Mouse (Mus musculus): ENCODE measurements around the gene Serpinb6b.

The Serpinb6b gene

DNA sequence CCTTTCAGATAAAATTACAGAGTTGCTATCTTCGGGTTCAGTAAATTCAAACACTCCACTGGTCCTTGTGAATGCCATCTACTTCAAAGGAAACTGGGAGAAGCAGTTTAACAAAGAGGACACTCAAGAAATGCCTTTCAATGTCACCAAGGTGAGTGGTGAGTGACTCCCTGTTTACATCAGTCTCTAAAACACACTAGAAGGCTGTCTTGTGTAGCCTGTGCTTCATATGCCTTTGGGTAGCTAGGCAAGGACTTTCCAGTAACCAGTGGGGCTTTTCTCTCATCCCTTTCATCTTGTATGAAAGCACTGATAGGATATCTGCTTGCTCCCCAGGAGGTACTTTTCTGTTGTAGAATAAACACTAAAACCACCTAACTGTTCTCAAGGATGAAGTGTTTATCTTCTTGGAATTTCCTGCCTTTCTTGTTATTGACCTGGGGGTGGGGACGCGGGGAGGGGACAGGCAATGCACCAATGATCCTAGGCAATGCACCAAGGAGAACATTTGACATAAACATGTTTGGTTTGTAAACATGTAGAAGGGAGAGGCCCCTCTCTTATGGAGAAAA, 10.0 kb downstream of the Serpinb6b start:
- no peak for DNase-seq (ENCODE audit: low spot score)

- DNase-seq (ENCODE audit: low spot score), result no peak
Observed at GRCm38 (mm10) chr13:32975710-32976109, 10.7 kb downstream of the Serpinb6b start.

DNA sequence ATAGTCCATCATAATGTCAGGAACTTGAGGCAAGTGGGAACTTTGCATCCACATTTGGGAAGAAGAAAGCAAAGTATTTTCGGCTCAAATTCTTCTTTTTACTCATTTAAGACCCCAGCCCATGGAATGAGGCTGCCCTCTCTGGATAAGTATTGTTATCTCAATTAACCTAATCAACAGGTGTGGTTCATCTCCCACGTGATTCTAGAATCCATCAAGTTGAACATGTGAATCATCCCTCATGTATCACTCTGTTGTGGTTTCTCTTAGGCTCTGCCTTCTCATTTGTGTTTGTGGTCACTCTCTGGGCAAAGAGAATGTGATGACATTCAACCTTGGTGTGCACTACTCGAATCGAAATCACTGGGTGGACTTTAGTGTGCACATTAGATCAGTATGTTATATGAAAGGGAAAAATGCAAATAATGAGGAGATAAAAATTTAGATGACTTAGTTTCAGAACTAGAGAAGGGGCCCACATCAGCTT, 17.6 kb downstream of the Serpinb6b start:
- no peak for DNase-seq (ENCODE audit: low spot score)

- DNase-seq (ENCODE audit: low spot score), result no peak
Observed at GRCm38 (mm10) chr13:32986256-32986655, 21.2 kb downstream of the Serpinb6b start.

GRCm38 (mm10) chr13:32993152-32993893, 28.3 kb downstream of the Serpinb6b start:
- DNase-seq (ENCODE audit: low spot score), result no peak

- DNase-seq (ENCODE audit: low spot score), result no peak
Observed at GRCm38 (mm10) chr13:32993894-32994242, 28.9 kb downstream of the Serpinb6b start.

DNA sequence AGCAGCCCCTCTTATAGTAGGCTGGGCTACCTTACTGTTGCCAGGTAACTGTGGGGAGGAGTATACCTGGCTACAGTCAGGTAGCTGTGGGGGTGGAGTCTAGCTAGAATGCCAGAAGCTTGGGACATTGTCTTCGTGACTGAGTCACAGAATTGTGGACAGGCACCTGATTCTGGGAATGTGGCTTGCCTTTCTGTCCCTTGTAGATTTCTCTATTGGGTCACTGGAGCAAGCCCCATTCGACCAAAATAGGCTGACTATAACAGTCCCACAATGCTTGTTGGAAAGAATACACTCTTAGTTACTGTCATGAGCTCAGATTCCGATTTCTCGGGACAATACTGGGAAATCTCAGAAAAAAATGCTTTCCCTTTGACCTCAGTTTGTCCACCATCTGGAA, 30.0 kb downstream of the Serpinb6b start:
- no peak for DNase-seq (ENCODE audit: low spot score)

DNA sequence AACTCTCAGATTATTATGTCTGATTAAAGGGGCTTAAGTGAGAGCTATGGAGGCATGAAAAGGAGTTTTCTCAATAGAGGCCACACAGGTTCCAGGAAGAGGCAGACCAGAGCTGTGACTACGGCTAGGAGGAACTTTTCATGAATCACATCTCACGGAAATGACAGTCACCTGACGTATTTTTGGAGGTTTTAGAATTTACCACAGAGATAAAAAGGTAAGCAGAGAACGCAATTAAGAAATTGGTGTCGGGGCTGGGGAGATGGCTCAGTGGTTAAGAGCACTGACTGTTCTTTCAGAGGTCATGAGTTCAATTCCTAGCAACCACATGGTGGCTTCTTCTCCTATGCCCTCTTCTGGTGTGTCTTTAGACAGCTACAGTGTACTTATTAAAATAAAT, 36.3 kb downstream of the Serpinb6b start:
- DNase-seq (ENCODE audit: low spot score), result no peak

GRCm38 (mm10) chr13:33002950-33003349, 37.9 kb downstream of the Serpinb6b start, which contains the start of gene Serpinb9:
Gene Serpinb9, plus strand, starts transcription at chr13:33003250.
- no peak for DNase-seq (ENCODE audit: low spot score)

- no peak for DNase-seq (ENCODE audit: low spot score)
Observed at GRCm38 (mm10) chr13:33003523-33004413, 38.8 kb downstream of the Serpinb6b start.

- DNase-seq (ENCODE audit: low spot score), result peak; percentile 67
Observed at GRCm38 (mm10) chr13:33004414-33005105, 39.6 kb downstream of the Serpinb6b start.

- no peak for DNase-seq (ENCODE audit: low spot score)
Observed at GRCm38 (mm10) chr13:33005501-33006075, 40.6 kb downstream of the Serpinb6b start.

DNA sequence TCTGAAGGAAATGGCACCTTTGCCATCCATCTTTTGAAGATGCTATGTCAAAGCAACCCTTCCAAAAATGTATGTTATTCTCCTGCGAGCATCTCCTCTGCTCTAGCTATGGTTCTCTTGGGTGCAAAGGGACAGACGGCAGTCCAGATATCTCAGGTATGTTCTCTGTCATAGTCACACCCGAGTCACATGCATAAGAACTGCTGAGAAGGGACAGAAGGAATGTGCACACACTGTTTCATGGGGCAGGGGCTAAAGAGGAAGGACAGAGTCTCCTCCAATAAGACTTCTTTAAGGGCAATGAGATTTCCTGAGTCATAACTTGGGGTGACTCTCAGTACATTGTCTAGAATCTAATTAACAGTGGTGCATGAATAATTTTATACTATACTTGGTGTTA, 41.5 kb downstream of the Serpinb6b start:
- no peak for DNase-seq (ENCODE audit: low spot score)

DNA sequence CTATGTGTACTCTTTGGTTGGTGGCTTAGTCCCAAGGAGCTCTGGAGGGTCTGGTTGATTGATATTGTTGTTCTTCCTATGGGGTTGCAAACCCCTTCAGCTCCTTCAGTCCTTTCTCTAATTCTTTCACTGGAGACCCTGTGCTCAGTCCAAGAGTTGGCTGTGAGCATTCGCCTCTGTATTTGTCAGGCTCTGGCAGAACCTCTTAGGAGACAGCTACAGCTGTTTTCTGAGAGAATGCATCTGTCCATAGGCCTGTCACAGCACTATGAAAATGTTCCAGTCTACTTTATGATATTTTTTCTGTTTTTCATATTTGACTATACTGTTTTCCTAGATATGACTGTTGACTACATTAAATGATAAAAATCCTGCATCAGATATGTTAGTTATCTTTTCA, 47.4 kb downstream of the Serpinb6b start:
- DNase-seq (ENCODE audit: low spot score), result no peak

GRCm38 (mm10) chr13:33013271-33013670, 48.3 kb downstream of the Serpinb6b start:
- no peak for DNase-seq (ENCODE audit: low spot score)

DNA sequence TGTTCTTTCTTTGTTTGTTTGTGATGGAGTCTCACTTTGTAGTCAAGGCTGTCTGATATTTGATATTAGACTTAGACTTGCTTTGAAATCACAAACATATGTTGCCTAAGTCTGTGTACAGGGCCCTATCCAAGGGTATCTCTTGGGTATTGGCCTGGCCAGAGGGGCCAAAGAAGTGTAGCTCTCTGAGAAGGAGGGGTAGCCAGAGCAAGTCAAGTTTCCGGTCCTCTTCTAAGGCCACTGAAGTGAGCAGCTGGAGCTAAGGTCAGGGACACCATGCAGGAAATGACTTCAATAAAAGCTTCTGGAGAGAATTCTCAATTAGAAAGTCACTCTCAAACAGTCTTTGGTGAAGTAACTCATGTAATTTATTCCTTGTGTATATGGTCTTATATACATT, 57.4 kb downstream of the Serpinb6b start:
- DNase-seq (ENCODE audit: low spot score), result no peak

DNA sequence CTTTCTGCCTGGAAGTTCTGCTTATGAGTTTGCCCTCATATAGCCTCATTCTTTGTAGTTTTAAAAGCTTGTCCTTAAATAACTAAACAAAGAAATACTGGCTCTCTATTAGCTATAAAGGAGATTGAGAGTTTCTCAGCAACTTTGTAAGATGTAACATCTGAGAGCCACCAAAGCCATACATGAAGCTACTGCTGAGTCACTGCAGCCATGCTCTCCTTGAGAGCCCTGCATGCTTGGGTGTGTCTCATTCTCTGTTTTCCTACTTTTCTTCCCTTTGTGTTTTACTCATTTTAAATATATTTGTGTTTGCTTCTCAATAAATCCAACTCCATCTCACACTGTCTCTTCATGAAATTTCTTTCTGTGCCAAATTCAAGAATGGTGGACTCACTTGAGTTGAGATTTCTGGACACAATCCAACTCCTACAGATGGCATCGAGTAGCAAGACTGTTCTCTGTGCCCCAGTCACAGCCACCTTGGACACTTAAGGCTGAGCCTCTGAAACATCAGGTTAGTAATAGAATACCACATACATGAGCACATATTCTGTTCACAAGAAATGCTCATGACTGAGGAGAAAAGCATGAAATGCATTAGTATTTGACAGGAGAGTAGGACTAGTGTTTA, 61.5 kb downstream of the Serpinb6b start:
- no peak for DNase-seq (ENCODE audit: low spot score)

- no peak for DNase-seq (ENCODE audit: low spot score)
Observed at GRCm38 (mm10) chr13:33027244-33027643, 62.2 kb downstream of the Serpinb6b start, which contains the start of gene Serpinb9b. Gene Serpinb9b, plus strand, starts transcription at chr13:33027416.

DNA sequence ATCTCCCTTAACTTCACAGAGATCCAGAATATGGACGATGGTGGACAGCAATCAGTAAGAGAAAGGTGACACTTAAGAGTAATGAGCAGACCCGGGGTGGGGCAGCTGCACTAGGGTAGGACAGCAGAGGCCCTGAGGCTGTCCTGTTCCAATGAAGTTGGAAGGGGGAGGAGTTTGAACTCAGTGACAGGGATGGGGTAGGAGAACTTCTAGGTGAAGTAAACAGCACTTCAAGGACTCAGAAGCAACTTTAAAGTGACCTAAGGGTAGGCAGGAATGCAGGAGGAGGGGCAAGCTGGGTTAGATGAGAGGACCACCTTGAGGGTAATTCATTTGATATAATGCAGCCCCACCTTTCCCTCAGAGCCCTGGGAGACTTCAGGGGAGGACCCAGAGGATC, 63.1 kb downstream of the Serpinb6b start:
- no peak for DNase-seq (ENCODE audit: low spot score)

- DNase-seq (ENCODE audit: low spot score), result no peak
Observed at GRCm38 (mm10) chr13:33028550-33028949, 63.5 kb downstream of the Serpinb6b start.
